Mouse (Mus musculus) thymus, adult 2 months (tissue): ENCODE measurements around the gene Hoxa10.
A peak's percentile ranks its signal among the peaks of the same experiment; 100 is the strongest.

Source experiments
- CTCF ChIP-seq: fragments of 200-500 bp; IDR thresholded peaks from 2 replicates; pipeline ENCODE4 v1.5.1; 2012; ENCODE audit warnings: mild to moderate bottlenecking, control low read depth, low read length, moderate library complexity, borderline replicate concordance; ENCODE audit not compliant: control insufficient read depth, poor library complexity, insufficient read depth; ENCODE audit errors: extremely low read depth
- POLR2A ChIP-seq: fragments of 200-500 bp; IDR thresholded peaks from 2 replicates; pipeline ENCODE4 v1.6.1; 2012; ENCODE audit warnings: mild to moderate bottlenecking, low read length, control low read depth, moderate library complexity; ENCODE audit not compliant: control insufficient read depth, poor library complexity, insufficient read depth; ENCODE audit errors: extremely low read depth

DNA sequence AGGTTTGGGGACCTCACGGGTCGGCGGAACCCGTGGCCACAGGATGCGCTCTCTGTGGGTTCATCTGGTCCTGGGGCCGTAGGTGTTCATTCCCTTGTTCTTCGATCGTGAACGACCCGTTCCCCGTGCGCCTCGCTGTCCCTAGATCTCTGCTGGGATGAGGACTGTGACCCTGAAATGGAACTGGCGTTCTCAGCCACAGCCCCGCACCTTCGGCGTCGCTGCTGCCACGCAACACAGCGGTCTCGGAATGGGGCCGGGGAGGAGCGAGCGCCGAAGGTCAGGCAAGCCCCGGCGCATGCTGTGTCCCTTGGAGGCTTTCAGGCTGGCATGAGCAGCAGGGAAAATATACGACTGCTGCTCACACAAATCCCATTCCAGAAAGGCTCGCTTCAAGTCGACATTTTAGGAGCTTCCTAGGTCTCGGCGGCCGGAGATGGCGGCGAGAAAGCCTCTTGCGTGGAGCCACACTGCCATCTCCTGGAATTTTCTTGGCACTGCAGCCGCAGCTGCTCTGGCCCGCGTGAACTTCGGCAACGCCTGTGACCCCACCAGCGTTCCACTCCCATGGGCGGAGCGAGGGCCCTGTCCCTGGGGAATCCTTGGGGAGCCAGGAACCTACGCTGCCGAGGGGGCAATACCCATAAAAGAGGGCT is 19.2 kb downstream of the Hoxa10 start, which contains the start of gene Hoxa7:
- TF ChIP-seq POLR2A = no peak
- peak; percentile 96 for TF ChIP-seq CTCF
